Mouse (Mus musculus) midbrain, postnatal 0 days (tissue): ENCODE results near the gene Fezf2. TPM values are rescaled to one million over a fixed set of nuclear protein-coding genes. Genes with fewer than 3 reads are reported as not detected.

Experiments
- ATAC-seq: fragments of 200-750 bp; cut with Nextera tagmentation; 2 replicates; pipeline ENCODE4 v1.8.0; 2017; ENCODE audit warnings: moderate number of reproducible peaks, mild to moderate bottlenecking, moderate TSS enrichment, moderate library complexity; ENCODE audit not compliant: low FRiP score
- DNase-seq: peaks from one replicate; pipeline ENCODE4 v3.0.0-alpha.2; 2015; ENCODE audit warnings: low spot score
- H3K27ac ChIP-seq: fragments of 300-500 bp; sonication (generic); 2 replicates; pipeline ENCODE4 v1.5.1; 2014; ENCODE audit warnings: low read depth, mild to moderate bottlenecking, low read length, mixed read lengths
- H3K27me3 ChIP-seq: fragments of 300-500 bp; sonication (generic); 2 replicates; pipeline ENCODE4 v1.6.1; 2014; ENCODE audit warnings: low read length, control low read depth, mixed read lengths; ENCODE audit not compliant: insufficient read depth
- H3K36me3 ChIP-seq: fragments of 300-500 bp; sonication (generic); 2 replicates; pipeline ENCODE4 v1.6.1; 2014; ENCODE audit warnings: low read length, control low read depth, mixed read lengths; ENCODE audit not compliant: insufficient read depth
- H3K4me1 ChIP-seq: fragments of 300-500 bp; sonication (generic); 2 replicates; pipeline ENCODE4 v1.6.1; 2014; ENCODE audit warnings: mild to moderate bottlenecking, control low read depth, antibody characterized with exemption, low read length, mixed read lengths; ENCODE audit not compliant: insufficient read depth
- H3K4me2 ChIP-seq: fragments of 300-500 bp; sonication (generic); 2 replicates; pipeline ENCODE4 v1.6.1; 2014; ENCODE audit warnings: low read depth, mild to moderate bottlenecking, low read length, mixed read lengths; ENCODE audit not compliant: poor library complexity, severe bottlenecking
- H3K4me3 ChIP-seq: fragments of 300-500 bp; sonication (generic); 2 replicates; pipeline ENCODE4 v1.5.1; 2014; ENCODE audit warnings: low read depth, mild to moderate bottlenecking, low read length, moderate library complexity
- H3K9ac ChIP-seq: fragments of 300-500 bp; sonication (generic); replicated peaks from 2 replicates; pipeline ENCODE4 v1.6.1; 2014; ENCODE audit warnings: mild to moderate bottlenecking, low read length, moderate library complexity, mixed read lengths; ENCODE audit not compliant: poor library complexity, severe bottlenecking
- H3K9me3 ChIP-seq: fragments of 300-500 bp; sonication (generic); 2 replicates; pipeline ENCODE4 v1.6.1; 2016; ENCODE audit warnings: low read length, control low read depth
- CTCF ChIP-seq: IDR thresholded peaks from 2 replicates; pipeline ENCODE4 v1.5.1; 2016; ENCODE audit warnings: antibody characterized with exemption, mild to moderate bottlenecking
- WGBS: fragments of 180-500 bp; shearing (Covaris S2); extraction: QIAGEN DNeasy Blood & Tissue Kit; methylation state at CpG from one replicate; pipeline ENCODE4 v1.1.7; 2014; 5-methylcytosine and 5-hydroxymethylcytosine counted together
- polyA plus RNA-seq: library from polyadenylated mRNA; unstranded; fragments of >200 nt; fragmentation: Nextera tagmentation; extraction: Ambion mirVana; gene quantifications from 2 replicates; pipeline ENCODE4 v1.2.1, GENCODE M21; 2015
- total RNA-seq: library from RNA; depleted of rRNA; stranded (reverse); fragments of >200 nt; gene quantifications from 2 replicates; pipeline ENCODE4 v1.2.3, GENCODE M21; 2014

The Fezf2 gene
- total and polyA plus RNA-seq, 2 experiments from 2014 or later = 0.93 to 1.7 TPM

GRCm38 (mm10) chr14:12349334-12350090 lies 1.5 kb upstream of the Fezf2 start:
- DNase-seq (no peak), ATAC-seq (no peak)
- Histone ChIP-seq H3K4me1 (no peaks in the 10 kb centered on the region), H3K27me3 (peaks cover 88% of the 10 kb centered on the region), H3K4me3 (no peak overlapping the region), H3K27ac (no peak overlapping the region), H3K4me2 (no peak overlapping the region), H3K9me3 (no peaks in the 10 kb centered on the region), H3K36me3 (no peaks in the 10 kb centered on the region), H3K9ac (no peak overlapping the region)
- WGBS = 9% methylated on average over 15 of the region's 15 CpGs
- no peak for TF ChIP-seq CTCF

GRCm38 (mm10) chr14:12346865-12347600 lies 956 bp downstream of the Fezf2 start:
- H3K27ac ChIP-seq = no peak overlapping the region
- H3K4me1 ChIP-seq = no peaks in the 10 kb centered on the region
- H3K9me3 ChIP-seq = no peaks in the 10 kb centered on the region
- H3K36me3 ChIP-seq = no peaks in the 10 kb centered on the region
- DNase-seq (no peak), ATAC-seq (no peak)
- H3K4me3 ChIP-seq = no peak overlapping the region; the same call in 1 of the 2 replicates
- no peak overlapping the region for H3K9ac ChIP-seq
- peaks cover 90% of the 10 kb centered on the region for H3K27me3 ChIP-seq
- no peak overlapping the region for H3K4me2 ChIP-seq
- WGBS = 1% methylated on average over 26 of the region's 26 CpGs
- no peak for TF ChIP-seq CTCF

DNA sequence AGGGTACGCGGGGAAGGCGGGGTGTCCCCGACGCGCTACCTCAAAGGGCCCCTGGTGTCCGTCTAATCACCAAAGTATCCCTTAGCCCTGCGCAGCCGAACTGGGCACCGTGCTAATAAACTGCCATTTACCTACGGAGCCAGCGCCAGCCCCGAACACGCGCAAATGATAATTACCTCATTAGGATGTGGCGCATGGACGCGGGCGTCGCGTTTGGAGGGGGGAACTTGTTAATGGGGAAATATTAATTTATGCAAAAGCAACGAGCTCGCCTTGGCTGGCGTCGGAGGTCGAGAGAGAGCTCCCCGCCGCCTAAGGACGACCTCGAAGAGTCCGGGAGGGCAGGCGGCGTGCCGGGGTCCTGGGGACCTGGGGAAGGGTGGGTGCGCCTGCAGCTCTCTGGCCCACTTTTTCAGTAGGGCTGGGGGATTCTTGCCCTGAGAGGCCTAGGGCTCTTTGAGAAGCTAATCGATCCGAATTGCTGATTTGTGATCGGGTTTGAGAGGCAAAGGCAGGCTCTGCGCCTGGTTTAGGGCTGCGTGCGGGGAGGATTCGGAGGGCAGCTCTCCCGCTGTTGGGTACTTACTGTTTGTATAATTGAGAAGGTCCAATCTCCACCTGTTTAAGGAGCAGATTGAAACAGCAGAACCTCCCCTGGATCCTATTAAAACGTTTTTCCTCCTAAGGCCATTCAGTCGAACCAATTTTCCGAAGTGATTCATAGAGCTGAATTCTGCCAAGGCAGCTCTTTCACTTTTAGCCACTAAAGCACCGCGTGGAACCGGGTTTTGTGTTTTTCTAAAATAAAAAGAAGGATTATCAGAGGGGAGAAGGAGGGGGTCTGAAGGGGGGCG lies 1.8 kb downstream of the Fezf2 start:
- H3K4me2 ChIP-seq = no peak overlapping the region
- no peak overlapping the region; the same call in 1 of the 2 replicates for H3K4me3 ChIP-seq
- peaks cover 91% of the 10 kb centered on the region for H3K27me3 ChIP-seq
- H3K9ac ChIP-seq = no peak overlapping the region
- ATAC-seq = no peak
- WGBS = 2% methylated on average over 50 of the region's 50 CpGs
- no peaks in the 10 kb centered on the region for H3K9me3 ChIP-seq
- H3K27ac ChIP-seq = no peak overlapping the region
- H3K4me1 ChIP-seq = no peaks in the 10 kb centered on the region
- no peak for TF ChIP-seq CTCF
- H3K36me3 ChIP-seq = no peaks in the 10 kb centered on the region
- DNase-seq = no peak

GRCm38 (mm10) chr14:12345241-12345921 lies 2.6 kb downstream of the Fezf2 start:
- Histone ChIP-seq H3K27me3 (peaks cover 89% of the 10 kb centered on the region), H3K9ac (no peak overlapping the region), H3K9me3 (no peaks in the 10 kb centered on the region), H3K4me3 (no peak overlapping the region), H3K4me1 (no peaks in the 10 kb centered on the region), H3K27ac (no peak overlapping the region), H3K4me2 (no peak overlapping the region), H3K36me3 (no peaks in the 10 kb centered on the region)
- no peak for DNase-seq
- ATAC-seq = no peak
- WGBS = under 1% methylated on average over 40 of the region's 40 CpGs
- no peak for TF ChIP-seq CTCF

DNA sequence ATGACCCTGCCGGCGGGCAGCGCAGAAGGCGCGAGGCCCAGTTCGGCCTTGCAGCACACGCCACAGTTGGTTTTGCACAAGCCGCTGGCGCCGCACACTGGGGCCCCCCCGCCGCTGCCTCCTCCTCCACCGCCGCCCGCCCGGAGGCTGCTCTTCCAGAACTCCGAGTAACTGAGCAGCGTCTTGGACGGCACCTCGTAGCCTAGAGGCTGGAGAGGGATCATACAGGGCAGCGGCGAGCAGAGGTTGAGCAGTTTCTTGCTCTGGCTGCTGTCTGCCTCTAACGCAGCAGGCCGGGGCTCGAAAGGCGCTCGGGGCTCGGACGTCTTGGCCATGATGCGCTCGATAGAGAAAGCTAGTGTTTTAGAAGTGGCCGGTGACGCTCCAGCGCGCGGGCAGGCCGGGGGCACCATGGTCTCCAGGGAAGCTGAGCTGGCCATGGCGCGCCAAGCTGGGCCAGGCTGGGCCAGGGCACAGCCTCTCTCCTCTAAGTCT lies 3.2 kb downstream of the Fezf2 start:
- Histone ChIP-seq H3K4me3 (peak overlapping the region; percentile 15; the same call in 1 of the 2 replicates), H3K36me3 (no peaks in the 10 kb centered on the region), H3K27me3 (peaks cover 92% of the 10 kb centered on the region), H3K9me3 (no peaks in the 10 kb centered on the region), H3K4me2 (no peak overlapping the region; the same call in 1 of the 2 replicates), H3K27ac (no peak overlapping the region), H3K9ac (no peak overlapping the region), H3K4me1 (no peaks in the 10 kb centered on the region)
- DNase-seq (no peak), ATAC-seq (no peak; the same call in 1 of the 2 replicates)
- no peak for TF ChIP-seq CTCF
- under 1% methylated on average over 39 of the region's 39 CpGs for WGBS
